Mouse (Mus musculus): ENCODE results near the gene Utp15.

DNA sequence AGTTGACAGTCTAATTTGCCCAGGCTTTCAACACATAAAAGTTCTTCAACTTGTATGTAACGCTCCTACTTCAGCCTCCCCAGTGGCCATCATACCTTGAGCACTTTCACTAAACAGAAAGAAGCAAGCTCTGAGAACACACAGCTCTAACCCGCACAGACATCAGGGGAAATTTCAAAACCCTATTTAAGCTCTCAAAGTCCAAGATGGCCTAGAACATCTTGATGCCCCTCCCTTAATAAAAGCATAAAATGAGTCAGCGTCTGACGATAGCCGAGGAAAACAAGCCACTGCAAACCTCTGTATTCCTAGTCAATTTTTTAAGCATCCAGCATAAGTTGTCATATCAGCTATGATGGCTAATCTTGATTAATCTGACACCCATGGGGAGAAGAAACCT, 48.8 kb upstream of the Utp15 start:
- TF ChIP-seq GATA1 (IDR thresholded peaks at IDR 0.05; ENCODE audit: borderline replicate concordance, low read length) (no peak), FLI1 (IDR thresholded peaks at IDR 0.05; ENCODE audit: low read length) (no peak)
